Mouse (Mus musculus) hindbrain, embryonic 14.5 days (tissue): ENCODE measurements around the gene Igf2r. TPM values are rescaled to one million over a fixed set of nuclear protein-coding genes. Genes with fewer than 3 reads are reported as not detected.

Experiments
- ATAC-seq: fragments of 200-750 bp; cut with Nextera tagmentation; 2 replicates; pipeline ENCODE4 v1.8.0; 2017; ENCODE audit warnings: moderate number of reproducible peaks, mild to moderate bottlenecking, moderate TSS enrichment, moderate library complexity; ENCODE audit not compliant: low FRiP score
- DNase-seq: peaks from one replicate; pipeline ENCODE4 v3.0.0-alpha.2; 2015; ENCODE audit warnings: low spot score
- H3K27ac ChIP-seq: fragments of 300-500 bp; sonication (generic); 2 replicates; pipeline ENCODE4 v1.5.1; 2014; ENCODE audit warnings: mild to moderate bottlenecking, moderate library complexity
- H3K27me3 ChIP-seq: fragments of 300-500 bp; sonication (generic); 2 replicates; pipeline ENCODE4 v1.6.1; 2014; ENCODE audit warnings: mild to moderate bottlenecking, low read length, mixed read lengths; ENCODE audit not compliant: control insufficient read depth, insufficient read depth
- H3K36me3 ChIP-seq: fragments of 300-500 bp; sonication (generic); replicated peaks from 2 replicates; pipeline ENCODE4 v1.6.1; 2014; ENCODE audit not compliant: control insufficient read depth, insufficient read depth
- H3K4me1 ChIP-seq: fragments of 300-500 bp; sonication (generic); replicated peaks from 2 replicates; pipeline ENCODE4 v1.6.1; 2014; ENCODE audit warnings: antibody characterized with exemption, low read length, mixed read lengths; ENCODE audit not compliant: control insufficient read depth, insufficient read depth
- H3K4me2 ChIP-seq: fragments of 300-500 bp; sonication (generic); replicated peaks from 2 replicates; pipeline ENCODE4 v1.6.1; 2014; ENCODE audit warnings: mild to moderate bottlenecking, moderate library complexity
- H3K4me3 ChIP-seq: fragments of 300-500 bp; sonication (generic); replicated peaks from 2 replicates; pipeline ENCODE4 v1.5.1; 2014; ENCODE audit warnings: mild to moderate bottlenecking, low read length
- H3K9ac ChIP-seq: fragments of 300-500 bp; sonication (generic); 2 replicates; pipeline ENCODE4 v1.6.1; 2014
- H3K9me3 ChIP-seq: fragments of 300-500 bp; sonication (generic); 2 replicates; pipeline ENCODE4 v1.6.1; 2016; ENCODE audit warnings: low read length; ENCODE audit not compliant: control insufficient read depth
- WGBS: fragments of 180-500 bp; shearing (Covaris S2); extraction: QIAGEN DNeasy Blood & Tissue Kit; methylation state at CpG from one replicate; pipeline ENCODE4 v1.1.7; 2014; 5-methylcytosine and 5-hydroxymethylcytosine counted together
- polyA plus RNA-seq: library from polyadenylated mRNA; unstranded; fragments of >200 nt; fragmentation: Nextera tagmentation; extraction: Ambion mirVana; gene quantifications from 2 replicates; pipeline ENCODE4 v1.2.1, GENCODE M21; 2014

Gene Igf2r
- polyA plus RNA-seq, 1 experiment from 2014 or later = 14.9 TPM

DNA sequence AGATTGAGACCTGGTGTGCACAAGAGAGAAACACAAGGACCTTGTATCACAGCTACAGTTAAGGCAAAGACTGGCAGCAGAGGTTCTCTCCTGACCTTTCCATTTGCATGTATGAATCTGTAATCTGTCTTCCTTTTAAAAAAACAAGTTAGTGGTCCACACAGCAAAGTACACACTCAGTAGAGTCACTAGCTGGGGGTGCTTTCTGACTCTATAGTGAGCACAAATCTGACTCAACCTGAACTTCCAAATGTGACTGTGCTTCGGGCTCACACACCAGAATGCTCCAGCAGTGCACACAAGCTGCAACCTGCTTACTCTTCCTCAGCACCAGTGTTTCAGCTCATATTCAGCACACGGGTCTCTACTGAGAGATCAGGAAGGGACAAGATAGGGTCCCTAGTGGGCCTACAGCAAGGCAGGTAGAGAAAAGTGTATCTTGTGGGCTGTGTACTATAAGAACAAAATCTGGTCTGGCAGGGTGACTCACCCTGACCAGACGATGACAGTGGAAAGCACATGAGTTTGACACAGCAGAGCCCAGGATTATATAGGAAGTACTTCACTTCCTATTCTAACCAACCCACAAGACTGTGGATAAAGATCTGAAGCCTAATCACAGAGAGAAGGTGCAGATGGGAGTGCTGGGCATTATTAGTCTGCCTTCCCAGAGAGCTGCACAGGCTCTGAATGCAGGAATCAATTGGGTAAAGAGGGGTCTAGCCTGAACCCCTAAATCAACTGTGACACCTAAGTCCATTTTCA lies 15.0 kb downstream of the Igf2r start:
- no peak for ATAC-seq
- H3K4me1 ChIP-seq = peaks cover 22% of the 10 kb centered on the region

GRCm38 (mm10) chr17:12753050-12753449 lies 16.4 kb downstream of the Igf2r start:
- Histone ChIP-seq H3K36me3 (no peaks in the 10 kb centered on the region; the same call in 1 of the 2 replicates), H3K4me2 (no peak overlapping the region), H3K9ac (no peak overlapping the region), H3K4me3 (no peak overlapping the region), H3K27ac (no peak overlapping the region), H3K27me3 (no peaks in the 10 kb centered on the region), H3K4me1 (peaks cover 16% of the 10 kb centered on the region), H3K9me3 (no peaks in the 10 kb centered on the region)
- DNase-seq = no peak
- ATAC-seq = no peak
- 77% methylated on average over 4 of the region's 4 CpGs for WGBS

More for the DNA sequence above, 15.0 kb downstream of the Igf2r start:
- WGBS = 93% methylated on average over 3 of the region's 3 CpGs
- Histone ChIP-seq H3K27me3 (no peaks in the 10 kb centered on the region), H3K4me3 (no peak overlapping the region), H3K36me3 (no peaks in the 10 kb centered on the region), H3K27ac (no peak overlapping the region), H3K9me3 (no peaks in the 10 kb centered on the region), H3K4me2 (no peak overlapping the region), H3K9ac (no peak overlapping the region)
- DNase-seq = no peak

DNA sequence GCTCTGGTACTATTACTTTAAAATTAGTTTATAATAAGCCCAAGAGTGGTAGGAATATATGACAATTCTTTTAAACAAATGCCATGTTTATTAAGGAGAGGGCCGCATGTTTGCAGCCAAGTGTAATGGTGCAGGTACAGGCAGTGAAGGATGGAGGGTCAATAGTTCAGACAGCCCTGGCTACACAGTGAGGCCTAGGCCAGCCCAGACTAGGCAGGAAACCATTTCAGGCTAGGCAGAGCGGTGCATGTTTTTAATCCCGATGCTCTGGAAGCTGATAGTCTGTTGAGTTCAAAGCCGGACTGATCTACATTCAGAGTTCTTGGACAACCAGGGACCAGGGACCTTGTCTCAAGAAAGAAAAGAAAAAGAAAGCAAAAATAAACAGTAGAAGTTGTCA lies 17.8 kb downstream of the Igf2r start:
- H3K27ac ChIP-seq = peak overlapping the region; percentile 38; the same call in 1 of the 2 replicates
- no peak for ATAC-seq
- 77% methylated on average over 4 of the region's 4 CpGs for WGBS
- H3K4me3 ChIP-seq = no peak overlapping the region
- no peaks in the 10 kb centered on the region for H3K9me3 ChIP-seq
- no peak for DNase-seq
- no peak overlapping the region for H3K9ac ChIP-seq
- H3K27me3 ChIP-seq = no peaks in the 10 kb centered on the region
- H3K4me2 ChIP-seq = no peak overlapping the region
- H3K4me1 ChIP-seq = peaks cover 16% of the 10 kb centered on the region
- H3K36me3 ChIP-seq = no peaks in the 10 kb centered on the region; the same call in 1 of the 2 replicates

GRCm38 (mm10) chr17:12751218-12751617 lies 18.2 kb downstream of the Igf2r start:
- Histone ChIP-seq H3K4me1 (peaks cover 16% of the 10 kb centered on the region), H3K4me2 (no peak overlapping the region), H3K4me3 (no peak overlapping the region), H3K27ac (0 out of 2 replicates have a peak overlapping the region, but pooled peaks have one; percentile 26), H3K36me3 (no peaks in the 10 kb centered on the region; the same call in 1 of the 2 replicates), H3K9me3 (no peaks in the 10 kb centered on the region), H3K9ac (no peak overlapping the region), H3K27me3 (no peaks in the 10 kb centered on the region)
- DNase-seq = no peak
- 0 out of 2 replicates have a peak, but pooled peaks have one; percentile 33 for ATAC-seq
- 49% methylated on average over 4 of the region's 4 CpGs for WGBS

GRCm38 (mm10) chr17:12750591-12751170 lies 18.8 kb downstream of the Igf2r start:
- DNase-seq (no peak), ATAC-seq (no peak)
- Histone ChIP-seq H3K4me3 (no peak overlapping the region), H3K9ac (no peak overlapping the region), H3K4me1 (peaks cover 16% of the 10 kb centered on the region), H3K27ac (0 out of 2 replicates have a peak overlapping the region, but pooled peaks have one; percentile 26), H3K27me3 (no peaks in the 10 kb centered on the region), H3K36me3 (peaks cover 5% of the 10 kb centered on the region; the same call in 1 of the 2 replicates), H3K9me3 (no peaks in the 10 kb centered on the region), H3K4me2 (no peak overlapping the region)
- 80% methylated on average over 9 of the region's 9 CpGs for WGBS

DNA sequence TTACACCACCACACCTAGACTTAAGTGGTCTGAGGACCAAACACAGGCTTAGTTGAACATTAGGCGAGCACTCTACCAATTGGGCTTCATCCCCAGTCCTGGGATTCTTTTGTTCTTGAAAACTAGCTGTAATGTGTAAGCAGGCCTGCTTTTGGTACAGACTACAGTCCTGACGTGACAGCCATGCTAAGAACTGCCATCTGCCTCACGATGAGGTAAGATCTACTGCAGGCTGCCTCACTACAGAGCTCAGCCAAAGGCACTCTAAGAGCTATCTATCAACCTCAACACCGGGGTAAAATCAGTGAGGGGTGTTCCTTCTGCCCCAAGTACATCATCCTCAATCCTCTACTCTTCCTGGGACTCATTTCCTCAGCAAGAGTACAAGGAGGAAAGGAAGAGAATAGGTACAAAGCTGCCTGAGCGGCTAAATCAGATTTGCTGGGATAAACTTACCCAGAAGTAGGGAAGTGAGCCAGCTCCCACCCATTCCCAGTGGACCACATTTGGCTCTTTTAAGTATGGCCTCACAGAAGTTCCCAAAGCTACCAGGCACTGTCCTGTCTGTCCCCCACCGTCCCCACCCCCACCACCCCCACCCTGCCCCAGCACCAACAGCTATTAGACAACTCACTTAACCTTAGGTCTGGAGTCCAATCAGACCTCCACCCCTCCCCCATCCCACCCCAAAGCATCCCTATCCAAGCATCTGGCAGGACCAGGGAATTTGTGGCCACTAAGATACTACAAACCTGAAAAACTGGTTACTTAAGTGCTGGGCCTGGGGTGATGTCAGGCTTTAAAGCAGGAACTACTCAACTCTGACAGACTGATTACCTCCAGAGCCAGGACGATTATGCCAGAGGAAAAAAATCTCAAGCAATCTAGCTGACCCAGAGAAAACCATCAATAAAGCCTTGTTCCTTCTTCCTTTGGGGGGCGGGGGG lies 19.8 kb downstream of the Igf2r start:
- Histone ChIP-seq H3K36me3 (peaks cover 13% of the 10 kb centered on the region; the same call in 1 of the 2 replicates), H3K9me3 (no peaks in the 10 kb centered on the region), H3K27me3 (no peaks in the 10 kb centered on the region), H3K9ac (no peak overlapping the region), H3K27ac (no peak overlapping the region), H3K4me1 (peaks cover 16% of the 10 kb centered on the region), H3K4me3 (no peak overlapping the region), H3K4me2 (no peak overlapping the region)
- ATAC-seq = no peak
- DNase-seq = no peak
- 59% methylated on average over 8 of the region's 8 CpGs for WGBS

- ATAC-seq (no peak), DNase-seq (no peak)
- Histone ChIP-seq H3K27ac (no peak overlapping the region), H3K36me3 (peaks cover 34% of the 10 kb centered on the region; the same call in 1 of the 2 replicates), H3K27me3 (no peaks in the 10 kb centered on the region), H3K9ac (no peak overlapping the region), H3K4me2 (no peak overlapping the region), H3K4me3 (no peak overlapping the region), H3K4me1 (peaks cover 10% of the 10 kb centered on the region), H3K9me3 (peaks cover 32% of the 10 kb centered on the region)
- 89% methylated on average over 4 of the region's 4 CpGs for WGBS
Observed at GRCm38 (mm10) chr17:12745761-12746160, 23.7 kb downstream of the Igf2r start.

DNA sequence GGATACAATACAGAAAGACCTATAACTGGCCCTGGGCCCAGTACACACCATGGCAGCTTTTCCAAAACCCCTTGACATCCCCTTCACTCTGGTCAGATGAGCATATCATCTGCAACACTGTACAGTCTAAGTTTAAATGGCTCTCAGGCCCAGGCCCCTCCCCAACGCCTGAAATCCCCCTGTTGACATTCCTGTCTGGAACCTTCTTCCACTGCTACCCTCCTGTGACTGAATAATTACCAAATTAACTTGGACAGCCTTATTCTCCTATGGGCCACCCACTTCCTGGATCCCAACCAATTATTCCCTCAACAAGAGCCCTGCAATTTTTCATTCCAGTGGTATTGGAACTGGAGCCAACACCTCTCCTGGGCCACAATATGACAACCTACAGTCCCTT lies 25.4 kb downstream of the Igf2r start:
- Histone ChIP-seq H3K36me3 (peaks cover 46% of the 10 kb centered on the region), H3K27me3 (no peaks in the 10 kb centered on the region), H3K27ac (no peak overlapping the region), H3K4me3 (no peak overlapping the region), H3K4me2 (no peak overlapping the region), H3K9me3 (peaks cover 32% of the 10 kb centered on the region), H3K9ac (no peak overlapping the region), H3K4me1 (no peaks in the 10 kb centered on the region)
- WGBS = 90% methylated on average over 1 of the region's 1 CpGs
- DNase-seq (no peak), ATAC-seq (no peak)
